Mouse (Mus musculus): Measurements from ENCODE around the gene Uts2r. TPM values are rescaled to one million over a fixed set of nuclear protein-coding genes. Genes with fewer than 3 reads are reported as not detected.

The Uts2r gene
- under 1 TPM; 0.24 to 0.43 TPM for total RNA-seq (2021)
- long read RNA-seq, experiment 1 = 0 reads
- long read RNA-seq, experiment 2 = 0 reads

- intact Hi-C loops (cut with DNase I) = no loop called here
- no peak for DNase-seq
Observed at GRCm38 (mm10) chr11:121159971-121160370, at the start of gene Uts2r. Gene Uts2r, plus strand, starts transcription at chr11:121160271.

GRCm38 (mm10) chr11:121111051-121111450 lies 49.0 kb upstream of the Uts2r start:
- no peak for DNase-seq

GRCm38 (mm10) chr11:121111601-121112000 lies 48.5 kb upstream of the Uts2r start:
- intact Hi-C loops (cut with DNase I) = loop anchor here (5.0 kb wide), 1 partner anchor 49 kb away; the partner anchor contains the start of gene Sectm1b

More at GRCm38 (mm10) chr11:121111051-121111450, 49.0 kb upstream of the Uts2r start:
- intact Hi-C loops (cut with DNase I) = loop anchor here (5.0 kb wide), 1 partner anchor 49 kb away; the partner anchor contains the start of gene Sectm1b

DNA sequence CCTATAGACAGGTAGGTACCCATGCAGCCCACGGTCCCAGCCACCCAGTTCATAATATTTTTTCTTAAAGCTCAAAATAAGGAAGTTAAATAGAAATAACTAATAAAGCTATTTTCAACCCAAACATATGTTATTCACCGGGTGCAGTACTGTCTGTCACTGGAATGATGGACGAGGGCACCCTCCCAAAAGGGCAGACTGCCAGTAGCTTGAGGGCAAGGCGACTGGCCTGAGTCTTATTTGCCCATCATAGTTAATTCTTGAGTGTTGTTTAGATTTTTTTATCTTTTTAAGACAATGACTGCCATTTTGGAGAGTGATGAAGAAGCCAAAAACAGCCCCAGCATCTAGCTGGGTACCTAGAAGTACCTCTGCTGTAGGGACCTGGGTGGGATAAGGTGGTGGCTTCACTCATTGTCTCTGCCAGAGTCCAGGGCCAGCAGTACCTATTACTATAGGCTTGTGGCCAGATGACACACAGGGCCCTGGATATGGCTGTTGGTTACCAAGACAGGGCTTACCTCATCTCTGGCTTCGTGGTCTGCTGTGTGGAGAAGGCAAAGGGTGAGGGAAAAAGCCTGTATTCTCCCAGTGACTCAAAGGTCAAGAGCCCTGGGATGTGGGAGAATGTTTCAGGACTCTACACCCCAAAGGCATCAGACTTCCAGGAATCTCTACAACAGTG lies 47.8 kb upstream of the Uts2r start:
- DNase-seq = no peak
- intact Hi-C loops (cut with DNase I) = loop anchor here (5.0 kb wide), 1 partner anchor 50 kb away; the partner anchor contains the start of gene Sectm1b

More at GRCm38 (mm10) chr11:121111601-121112000, 48.5 kb upstream of the Uts2r start:
- DNase-seq = no peak

DNA sequence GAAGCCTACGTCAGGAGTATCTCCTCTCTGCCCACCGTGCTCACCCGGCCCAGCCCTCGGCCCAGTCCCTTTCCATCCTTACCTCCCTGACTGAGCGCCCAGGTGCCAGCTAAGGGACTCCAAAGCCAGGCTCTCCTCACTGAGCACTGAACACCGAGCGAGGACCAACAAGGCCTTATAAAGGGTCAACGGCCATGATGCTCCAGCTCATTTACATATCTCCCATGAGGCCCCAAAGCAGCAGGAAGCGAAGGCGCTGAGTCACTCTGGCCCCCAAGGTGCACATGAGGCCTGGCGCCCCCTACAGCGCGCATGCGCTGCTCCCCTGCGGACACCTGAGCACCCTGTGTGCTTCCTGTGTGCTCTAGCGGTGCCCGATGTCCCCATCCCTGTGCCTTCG lies 42.0 kb upstream of the Uts2r start:
- intact Hi-C loops (cut with DNase I) = no loop called here
- DNase-seq = no peak

DNA sequence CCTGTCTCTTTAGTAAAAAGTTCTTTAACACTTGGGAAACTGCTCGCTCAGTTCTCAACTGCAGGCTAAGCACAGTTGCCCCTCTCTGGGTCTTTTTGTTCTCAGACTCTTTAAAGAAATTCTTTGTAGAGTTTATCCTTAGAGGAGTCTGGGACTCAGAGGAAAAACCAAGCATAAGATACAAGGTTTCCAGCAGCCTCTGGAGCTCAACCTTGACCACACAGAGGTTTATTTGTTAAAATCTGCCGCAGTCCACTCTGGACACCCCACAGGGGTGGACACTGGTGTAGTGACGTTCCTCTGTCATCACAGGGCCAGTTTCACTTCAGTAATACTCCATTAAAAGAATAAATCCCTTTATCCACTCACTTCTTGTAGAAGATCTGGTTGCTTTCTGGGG lies 41.5 kb upstream of the Uts2r start, which contains the start of gene Tex19.2:
TSS of gene Tex19.2 (minus strand) at position 101 of the 400 bp plus-strand sequence.
- intact Hi-C loops (cut with DNase I) = no loop called here

GRCm38 (mm10) chr11:121121151-121121550 lies 38.9 kb upstream of the Uts2r start:
- no peak for DNase-seq
- intact Hi-C loops (cut with DNase I) = no loop called here

More for the DNA sequence above, 41.5 kb upstream of the Uts2r start, which contains the start of gene Tex19.2:
- DNase-seq = no peak

DNA sequence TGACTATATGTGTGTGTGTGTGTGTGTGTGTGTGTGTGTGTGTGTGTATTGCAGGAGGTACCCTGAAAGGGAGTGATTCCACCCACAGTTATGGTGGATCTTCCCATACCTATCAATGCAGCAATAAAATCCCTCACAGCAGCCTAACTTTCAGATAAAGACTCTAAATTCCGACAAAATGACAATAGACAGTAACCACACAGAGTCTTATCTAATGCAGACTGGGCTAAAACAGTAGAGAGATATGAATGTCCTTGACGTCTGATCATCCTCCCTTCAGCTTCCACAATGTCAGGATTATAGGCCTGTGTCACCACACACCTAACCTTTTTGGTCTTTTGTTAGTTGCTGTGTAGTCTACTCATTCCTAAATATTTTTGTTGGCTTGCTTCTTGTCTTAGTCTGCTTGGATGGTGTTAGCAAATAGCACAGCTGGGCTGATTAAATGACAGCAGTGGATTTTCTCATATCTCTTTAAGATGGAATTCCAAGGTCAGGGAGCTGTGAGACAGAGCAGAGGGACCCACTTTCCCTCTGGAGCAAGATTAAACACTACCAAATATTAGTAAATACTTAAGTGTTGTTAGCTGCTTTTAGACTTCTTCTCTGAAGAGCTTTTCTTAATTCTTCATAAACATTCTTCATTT lies 37.9 kb upstream of the Uts2r start:
- DNase-seq = no peak
- intact Hi-C loops (cut with DNase I) = no loop called here

- no peak for DNase-seq
- intact Hi-C loops (cut with DNase I) = no loop called here
Observed at GRCm38 (mm10) chr11:121123438-121123837, 36.6 kb upstream of the Uts2r start.

DNA sequence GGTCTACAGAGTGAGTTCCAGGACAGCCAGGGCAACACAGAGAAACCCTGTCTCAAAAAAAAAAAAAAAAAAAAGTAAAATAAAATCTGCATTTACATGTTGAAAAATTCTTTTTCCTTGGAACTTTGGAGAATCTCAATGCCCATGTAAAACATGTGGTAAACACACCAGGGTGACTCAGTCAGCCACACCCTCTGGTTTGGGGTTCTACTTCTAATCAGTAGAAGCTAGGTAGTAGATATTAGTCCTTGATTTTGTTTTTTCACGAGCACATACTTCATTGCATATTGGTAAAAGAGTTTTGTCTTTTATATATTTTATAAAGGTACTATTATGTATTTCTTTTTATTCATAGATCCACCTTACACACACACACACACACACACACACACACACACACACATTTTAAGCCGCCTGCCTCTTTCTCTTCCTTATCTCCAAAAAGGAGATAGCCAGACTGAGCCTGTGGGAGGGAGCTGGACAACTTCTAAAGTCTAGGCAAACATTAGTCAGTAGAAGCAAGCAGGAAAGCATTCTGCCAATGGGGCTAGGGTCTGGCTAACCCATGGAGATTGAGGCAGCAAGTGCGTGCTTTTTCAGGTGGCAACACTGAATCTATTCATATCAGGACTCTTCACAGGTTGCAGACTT lies 34.4 kb upstream of the Uts2r start:
- intact Hi-C loops (cut with DNase I) = no loop called here

DNA sequence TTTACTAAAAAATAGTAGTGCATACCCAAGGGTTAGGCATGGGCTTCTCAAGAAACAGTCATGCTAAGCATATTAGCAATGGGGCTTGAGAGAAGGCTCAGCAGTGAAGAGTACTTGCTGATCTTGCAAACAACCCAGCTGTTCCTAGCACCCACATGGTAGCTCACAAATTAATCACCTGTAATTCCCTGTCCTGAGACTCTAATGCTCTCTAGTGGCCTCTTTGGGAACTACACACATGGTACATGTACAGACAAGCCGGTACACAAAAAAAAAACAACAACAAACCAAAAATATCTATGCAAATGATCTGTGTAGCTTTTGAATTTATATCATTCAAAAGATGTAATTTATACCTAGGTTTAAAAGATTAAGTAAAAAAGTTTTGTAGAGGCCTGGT lies 33.7 kb upstream of the Uts2r start:
- DNase-seq = no peak
- intact Hi-C loops (cut with DNase I) = no loop called here

More for the DNA sequence above, 34.4 kb upstream of the Uts2r start:
- no peak for DNase-seq

GRCm38 (mm10) chr11:121127441-121127840 lies 32.6 kb upstream of the Uts2r start:
- intact Hi-C loops (cut with DNase I) = no loop called here
- DNase-seq = no peak

DNA sequence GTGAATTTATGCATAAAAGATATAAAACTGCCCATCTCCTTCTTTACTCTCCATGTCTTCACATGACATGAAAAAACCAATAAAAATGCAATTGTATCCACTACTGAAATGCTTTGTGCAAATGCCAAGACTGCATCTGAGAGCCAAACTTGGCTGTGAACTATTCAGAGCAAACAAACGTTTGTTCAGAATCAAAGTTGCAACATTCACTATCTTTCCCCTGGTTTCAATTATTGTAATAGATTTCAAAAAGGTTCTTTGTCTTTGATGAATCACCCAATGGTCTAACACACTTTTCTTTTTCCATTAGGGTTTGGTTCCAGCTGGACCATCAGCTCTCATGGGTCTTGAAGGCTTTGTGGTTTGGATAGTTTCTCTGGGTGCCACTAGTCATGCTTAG lies 30.5 kb upstream of the Uts2r start:
- intact Hi-C loops (cut with DNase I) = no loop called here
- DNase-seq = no peak

GRCm38 (mm10) chr11:121134600-121134999 lies 25.5 kb upstream of the Uts2r start:
- no peak for DNase-seq
- intact Hi-C loops (cut with DNase I) = no loop called here

- no peak for DNase-seq
- intact Hi-C loops (cut with DNase I) = loop anchor here (5.0 kb wide), 1 partner anchor 80 kb away; no protein-coding TSS in a partner anchor
Observed at GRCm38 (mm10) chr11:121137682-121138081, 22.4 kb upstream of the Uts2r start.

- intact Hi-C loops (cut with DNase I) = loop anchor here (5.0 kb wide), 1 partner anchor 81 kb away; no protein-coding TSS in a partner anchor
- DNase-seq = peak in 1 of 2 experiments; percentile 23
Observed at GRCm38 (mm10) chr11:121138732-121139131, 21.3 kb upstream of the Uts2r start.

DNA sequence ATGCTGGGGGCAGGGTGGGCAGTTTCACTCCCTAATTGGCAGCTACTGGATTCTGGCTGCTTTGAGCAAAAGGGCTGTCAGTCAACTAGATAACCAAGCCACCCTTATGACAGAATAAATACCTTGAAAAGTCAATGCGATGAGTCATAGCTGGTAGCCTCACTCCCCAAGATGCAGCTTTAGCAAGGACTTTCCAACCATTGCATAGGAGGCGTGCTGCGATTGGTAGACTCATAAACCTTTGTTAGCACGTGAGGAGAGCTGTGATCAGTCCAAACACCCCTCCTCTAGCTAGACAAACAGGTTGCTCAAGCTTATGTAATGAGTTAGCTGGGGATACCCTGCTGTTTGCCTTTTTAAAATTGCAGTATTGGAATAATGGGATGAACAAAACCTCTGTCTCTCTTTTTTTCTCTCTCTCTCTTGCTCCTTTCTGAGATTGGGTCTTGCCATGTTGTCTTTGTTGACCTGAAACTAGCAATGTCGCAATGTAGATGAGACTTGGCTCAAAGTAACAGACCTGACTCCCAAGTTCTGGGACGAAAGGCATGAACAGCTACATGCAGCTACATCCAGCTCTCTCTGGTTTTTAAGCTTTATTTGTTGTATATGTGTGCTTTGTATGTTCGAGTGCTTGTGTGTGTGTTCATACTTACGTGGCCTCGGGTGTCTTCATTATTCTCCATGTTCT lies 16.6 kb upstream of the Uts2r start:
- intact Hi-C loops (cut with DNase I) = no loop called here
- DNase-seq = no peak

- no peak for DNase-seq
- intact Hi-C loops (cut with DNase I) = no loop called here
Observed at GRCm38 (mm10) chr11:121145865-121146264, 14.2 kb upstream of the Uts2r start, which contains the start of gene Tex19.1. Gene Tex19.1, plus strand, starts transcription at chr11:121146143.

DNA sequence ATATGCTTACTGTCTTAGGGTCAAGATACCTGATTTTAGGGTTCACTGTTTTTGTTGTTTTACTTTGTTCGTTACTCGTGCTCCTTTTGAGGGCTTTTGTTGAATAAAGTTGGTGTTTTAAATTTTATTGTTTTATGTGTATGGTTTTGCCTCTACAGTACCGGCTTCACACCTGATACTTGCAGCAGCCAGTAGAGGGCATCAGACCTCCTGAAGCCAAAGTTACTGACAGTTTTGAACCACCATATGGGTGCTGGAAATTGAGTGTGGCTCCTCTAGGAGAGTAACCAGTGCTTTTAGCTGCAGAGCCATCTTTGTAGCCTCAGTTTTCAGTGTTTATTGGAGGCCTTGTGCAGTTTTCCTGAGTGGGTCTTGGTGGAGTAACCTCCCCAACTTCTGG lies 11.9 kb upstream of the Uts2r start:
- intact Hi-C loops (cut with DNase I) = no loop called here
- DNase-seq = no peak

- DNase-seq = no peak
- intact Hi-C loops (cut with DNase I) = no loop called here
Observed at GRCm38 (mm10) chr11:121154203-121154602, 5.9 kb upstream of the Uts2r start.
